Mouse (Mus musculus) forebrain, embryonic 13.5 days (tissue): ENCODE data around the gene Ppp2r5d. TPM values are rescaled to one million over a fixed set of nuclear protein-coding genes. Genes with fewer than 3 reads are reported as not detected.

Source experiments
- ATAC-seq: fragments of 200-750 bp; cut with Nextera tagmentation; 2 replicates; pipeline ENCODE4 v1.8.0; 2017
- H3K27ac ChIP-seq: fragments of 300-500 bp; sonication (generic); 2 replicates; pipeline ENCODE4 v1.5.1; 2015; ENCODE audit warnings: inconsistent platforms, mild to moderate bottlenecking, moderate library complexity
- H3K27me3 ChIP-seq: fragments of 300-500 bp; sonication (generic); 2 replicates; pipeline ENCODE4 v1.6.1; 2015; ENCODE audit warnings: mild to moderate bottlenecking, inconsistent platforms
- H3K36me3 ChIP-seq: fragments of 300-500 bp; sonication (generic); 2 replicates; pipeline ENCODE4 v1.6.1; 2015; ENCODE audit warnings: mild to moderate bottlenecking, inconsistent platforms; ENCODE audit not compliant: poor library complexity, severe bottlenecking
- H3K4me1 ChIP-seq: fragments of 300-500 bp; sonication (generic); 2 replicates; pipeline ENCODE4 v1.6.1; 2015; ENCODE audit warnings: inconsistent platforms
- H3K4me2 ChIP-seq: fragments of 300-500 bp; sonication (generic); 2 replicates; pipeline ENCODE4 v1.6.1; 2015; ENCODE audit warnings: inconsistent platforms, mild to moderate bottlenecking, moderate library complexity
- H3K4me3 ChIP-seq: fragments of 300-500 bp; sonication (generic); 2 replicates; pipeline ENCODE4 v1.5.1; 2015; ENCODE audit warnings: mild to moderate bottlenecking, inconsistent platforms
- H3K9ac ChIP-seq: fragments of 300-500 bp; sonication (generic); 2 replicates; pipeline ENCODE4 v1.6.1; 2015; ENCODE audit warnings: mild to moderate bottlenecking, inconsistent platforms
- H3K9me3 ChIP-seq: fragments of 300-500 bp; sonication (generic); replicated peaks from 2 replicates; pipeline ENCODE4 v1.6.1; 2016; ENCODE audit warnings: inconsistent platforms
- WGBS: fragments of 180-500 bp; shearing (Covaris S2); methylation state at CpG from one replicate; pipeline ENCODE4 v1.1.7; 2015; 5-methylcytosine and 5-hydroxymethylcytosine counted together
- polyA plus RNA-seq: library from polyadenylated mRNA; unstranded; fragments of >200 nt; fragmentation: Nextera tagmentation; extraction: Ambion mirVana; gene quantifications from 2 replicates; pipeline ENCODE4 v1.2.1, GENCODE M21; 2015

Gene Ppp2r5d
- polyA plus RNA-seq, 1 experiment from 2014 or later, result 85.4 TPM

GRCm38 (mm10) chr17:46649811-46650210 lies 55.1 kb downstream of the Ppp2r5d start:
- Histone ChIP-seq H3K4me1 (peaks cover 54% of the 10 kb centered on the region), H3K27ac (peak overlapping the region; percentile 94), H3K27me3 (no peaks in the 10 kb centered on the region), H3K4me2 (peak overlapping the region; percentile 91), H3K9ac (peak overlapping the region; percentile 92), H3K36me3 (peaks cover 36% of the 10 kb centered on the region), H3K9me3 (no peaks in the 10 kb centered on the region), H3K4me3 (peak overlapping the region; percentile 68)
- WGBS, result 33% methylated on average over 15 of the region's 15 CpGs
- ATAC-seq, result no peak

GRCm38 (mm10) chr17:46648436-46648835 lies 56.5 kb downstream of the Ppp2r5d start:
- Histone ChIP-seq H3K27me3 (no peaks in the 10 kb centered on the region), H3K36me3 (peaks cover 25% of the 10 kb centered on the region), H3K27ac (no peak overlapping the region), H3K4me3 (no peak overlapping the region), H3K9me3 (no peaks in the 10 kb centered on the region), H3K9ac (no peak overlapping the region), H3K4me2 (no peak overlapping the region), H3K4me1 (peaks cover 64% of the 10 kb centered on the region)
- WGBS, result 94% methylated on average over 9 of the region's 9 CpGs
- no peak for ATAC-seq

GRCm38 (mm10) chr17:46647279-46647678 lies 57.6 kb downstream of the Ppp2r5d start:
- Histone ChIP-seq H3K9ac (no peak overlapping the region), H3K4me3 (peak overlapping the region; percentile 80; the same call in 1 of the 2 replicates), H3K27ac (no peak overlapping the region), H3K36me3 (peaks cover 20% of the 10 kb centered on the region), H3K27me3 (no peaks in the 10 kb centered on the region), H3K9me3 (no peaks in the 10 kb centered on the region), H3K4me1 (peaks cover 56% of the 10 kb centered on the region), H3K4me2 (peak overlapping the region; percentile 81; the same call in 1 of the 2 replicates)
- WGBS, result 92% methylated on average over 7 of the region's 7 CpGs
- no peak for ATAC-seq

GRCm38 (mm10) chr17:46646322-46646662 lies 58.6 kb downstream of the Ppp2r5d start:
- no peak for ATAC-seq
- Histone ChIP-seq H3K27me3 (no peaks in the 10 kb centered on the region), H3K9me3 (no peaks in the 10 kb centered on the region), H3K4me1 (peaks cover 46% of the 10 kb centered on the region), H3K27ac (peak overlapping the region; percentile 83), H3K9ac (peak overlapping the region; percentile 77), H3K4me2 (peak overlapping the region; percentile 81), H3K36me3 (peaks cover 30% of the 10 kb centered on the region), H3K4me3 (peak overlapping the region; percentile 80)
- under 1% methylated on average over 19 of the region's 19 CpGs for WGBS

- peaks cover 41% of the 10 kb centered on the region for H3K4me1 ChIP-seq
- peak within 1 kb of the TSS; percentile 77 for H3K9ac ChIP-seq
- H3K4me2 ChIP-seq, result peak within 1 kb of the TSS; percentile 81
- H3K27ac ChIP-seq, result peak within 1 kb of the TSS; percentile 83
- H3K9me3 ChIP-seq, result no peaks in the 10 kb centered on the region
- peaks cover 36% of the 10 kb centered on the region for H3K36me3 ChIP-seq
- under 1% methylated on average over 53 of the region's 53 CpGs for WGBS
- ATAC-seq, result peak; percentile 75
- no peaks in the 10 kb centered on the region for H3K27me3 ChIP-seq
- peak within 1 kb of the TSS; percentile 80 for H3K4me3 ChIP-seq
Observed at GRCm38 (mm10) chr17:46645561-46646321, 59.2 kb downstream of the Ppp2r5d start, which contains the start of the genes Klc4 and Mrpl2. TSS of gene Klc4 (minus strand) at chr17:46646022. TSS of gene Mrpl2 (plus strand) at chr17:46646229.

- peak overlapping the region; percentile 77 for H3K9ac ChIP-seq
- H3K4me3 ChIP-seq, result peak overlapping the region; percentile 80
- no peaks in the 10 kb centered on the region for H3K27me3 ChIP-seq
- H3K27ac ChIP-seq, result peak overlapping the region; percentile 17; the same call in 1 of the 2 replicates
- no peak for ATAC-seq
- peaks cover 43% of the 10 kb centered on the region for H3K36me3 ChIP-seq
- peaks cover 37% of the 10 kb centered on the region for H3K4me1 ChIP-seq
- WGBS, result 9% methylated on average over 11 of the region's 11 CpGs
- no peaks in the 10 kb centered on the region for H3K9me3 ChIP-seq
- peak overlapping the region; percentile 81 for H3K4me2 ChIP-seq
Observed at GRCm38 (mm10) chr17:46644916-46645475, 59.9 kb downstream of the Ppp2r5d start.

- Histone ChIP-seq H3K4me3 (peak overlapping the region; percentile 80), H3K4me1 (peaks cover 30% of the 10 kb centered on the region), H3K9me3 (no peaks in the 10 kb centered on the region), H3K36me3 (peaks cover 50% of the 10 kb centered on the region), H3K9ac (no peak overlapping the region), H3K4me2 (peak overlapping the region; percentile 81), H3K27ac (no peak overlapping the region), H3K27me3 (no peaks in the 10 kb centered on the region)
- no peak for ATAC-seq
- WGBS, result 91% methylated on average over 12 of the region's 12 CpGs
Observed at GRCm38 (mm10) chr17:46644152-46644805, 60.6 kb downstream of the Ppp2r5d start.

- H3K9ac ChIP-seq, result no peak overlapping the region
- H3K27ac ChIP-seq, result no peak overlapping the region
- H3K36me3 ChIP-seq, result peaks cover 46% of the 10 kb centered on the region
- no peaks in the 10 kb centered on the region for H3K27me3 ChIP-seq
- peaks cover 31% of the 10 kb centered on the region for H3K4me1 ChIP-seq
- H3K9me3 ChIP-seq, result no peaks in the 10 kb centered on the region
- H3K4me2 ChIP-seq, result no peak overlapping the region
- WGBS, result 91% methylated on average over 17 of the region's 17 CpGs
- no peak overlapping the region for H3K4me3 ChIP-seq
- ATAC-seq, result no peak
Observed at GRCm38 (mm10) chr17:46642060-46642459, 62.9 kb downstream of the Ppp2r5d start.

- H3K9me3 ChIP-seq, result no peaks in the 10 kb centered on the region
- no peak for ATAC-seq
- WGBS, result 89% methylated on average over 9 of the region's 9 CpGs
- no peak overlapping the region for H3K9ac ChIP-seq
- H3K4me2 ChIP-seq, result no peak overlapping the region
- peaks cover 61% of the 10 kb centered on the region for H3K36me3 ChIP-seq
- no peaks in the 10 kb centered on the region for H3K27me3 ChIP-seq
- no peak overlapping the region for H3K4me3 ChIP-seq
- no peak overlapping the region for H3K27ac ChIP-seq
- peaks cover 33% of the 10 kb centered on the region for H3K4me1 ChIP-seq
Observed at GRCm38 (mm10) chr17:46639929-46640328, 65.0 kb downstream of the Ppp2r5d start.

- WGBS, result 14% methylated on average over 15 of the region's 15 CpGs
- Histone ChIP-seq H3K9me3 (no peaks in the 10 kb centered on the region), H3K27me3 (no peaks in the 10 kb centered on the region), H3K27ac (peak overlapping the region; percentile 63), H3K4me2 (peak overlapping the region; percentile 37), H3K9ac (peak overlapping the region; percentile 37; the same call in 1 of the 2 replicates), H3K4me3 (no peak overlapping the region), H3K36me3 (peaks cover 77% of the 10 kb centered on the region), H3K4me1 (peaks cover 18% of the 10 kb centered on the region)
- peak; percentile 77 for ATAC-seq
Observed at GRCm38 (mm10) chr17:46636831-46637523, 67.9 kb downstream of the Ppp2r5d start.
